Mouse (Mus musculus) liver, postnatal 0 days (tissue): Measurements from ENCODE around the gene Acbd3.

Experiments
- CTCF ChIP-seq: sonication (generic); IDR thresholded peaks from 2 replicates; pipeline ENCODE4 v1.5.1; 2016; ENCODE audit warnings: antibody characterized with exemption, low read depth
- EP300 ChIP-seq: IDR thresholded peaks from 2 replicates; pipeline ENCODE4 v1.6.1; 2016; ENCODE audit warnings: antibody characterized with exemption, low read depth, mild to moderate bottlenecking

DNA sequence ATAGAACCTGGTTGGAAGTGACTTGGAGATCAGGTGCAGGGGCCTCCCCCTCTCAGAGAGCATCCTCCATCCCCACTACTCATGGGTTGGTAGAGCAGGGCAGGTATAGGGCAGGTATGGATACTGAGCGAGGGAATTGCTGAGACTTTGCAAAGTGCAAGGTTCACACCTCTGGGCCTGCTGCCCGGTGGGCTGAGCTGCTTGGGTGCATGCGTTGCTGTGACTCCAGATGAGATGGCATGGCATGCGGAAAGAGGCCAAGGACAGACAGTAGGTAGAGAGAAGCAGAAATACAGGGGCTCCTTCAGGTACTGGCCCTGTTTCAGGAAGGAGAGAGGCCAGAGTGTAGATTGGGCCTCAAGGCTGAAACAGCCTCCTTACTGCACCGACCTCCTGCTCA, 55.4 kb downstream of the Acbd3 start:
- TF ChIP-seq EP300, result no peak
- no peak for TF ChIP-seq CTCF
